Mouse (Mus musculus) stomach, embryonic 16.5 days (tissue): Measurements from ENCODE around the gene Herc6. TPM values are rescaled to one million over a fixed set of nuclear protein-coding genes. Genes with fewer than 3 reads are reported as not detected.
A peak's percentile ranks its signal among the peaks of the same experiment; 100 is the strongest.

Source experiments
- ATAC-seq: fragments of 200-750 bp; cut with Nextera tagmentation; 2 replicates; pipeline ENCODE4 v1.8.0; 2017; ENCODE audit warnings: moderate number of reproducible peaks, moderate TSS enrichment; ENCODE audit not compliant: insufficient read depth, low FRiP score
- H3K27ac ChIP-seq: fragments of 300-500 bp; sonication (generic); 2 replicates; pipeline ENCODE4 v1.5.1; 2014; ENCODE audit warnings: low read length
- H3K27me3 ChIP-seq: fragments of 300-500 bp; sonication (generic); 2 replicates; pipeline ENCODE4 v1.6.1; 2014; ENCODE audit warnings: low read length, control low read depth, mixed read lengths; ENCODE audit not compliant: control insufficient read depth, insufficient read depth
- H3K36me3 ChIP-seq: fragments of 300-500 bp; sonication (generic); 2 replicates; pipeline ENCODE4 v1.6.1; 2014; ENCODE audit warnings: low read length; ENCODE audit not compliant: control insufficient read depth, insufficient read depth
- H3K4me1 ChIP-seq: fragments of 300-500 bp; sonication (generic); 2 replicates; pipeline ENCODE4 v1.6.1; 2014; ENCODE audit warnings: low read length, control low read depth, mixed read lengths; ENCODE audit not compliant: control insufficient read depth, insufficient read depth
- H3K4me2 ChIP-seq: fragments of 300-500 bp; sonication (generic); 2 replicates; pipeline ENCODE4 v1.6.1; 2014; ENCODE audit warnings: low read depth, low read length, mixed read lengths
- H3K4me3 ChIP-seq: fragments of 300-500 bp; sonication (generic); replicated peaks from 2 replicates; pipeline ENCODE4 v1.5.1; 2014; ENCODE audit warnings: mild to moderate bottlenecking, low read length
- H3K9ac ChIP-seq: fragments of 300-500 bp; sonication (generic); 2 replicates; pipeline ENCODE4 v1.6.1; 2014; ENCODE audit warnings: low read length
- H3K9me3 ChIP-seq: fragments of 300-500 bp; sonication (generic); replicated peaks from 2 replicates; pipeline ENCODE4 v1.6.1; 2016; ENCODE audit warnings: low read length, control low read depth; ENCODE audit not compliant: control insufficient read depth
- WGBS: fragments of 180-500 bp; shearing (Covaris S2); extraction: QIAGEN DNeasy Blood & Tissue Kit; methylation state at CpG from one replicate; pipeline ENCODE4 v1.1.7; 2014; 5-methylcytosine and 5-hydroxymethylcytosine counted together
- polyA plus RNA-seq: library from polyadenylated mRNA; unstranded; fragments of >200 nt; fragmentation: Nextera tagmentation; extraction: Ambion mirVana; gene quantifications from 2 replicates; pipeline ENCODE4 v1.2.1, GENCODE M21; 2015

Gene Herc6
- polyA plus RNA-seq, 1 experiment from 2014 or later: 3.0 TPM

- WGBS: 84% methylated on average over 2 of the region's 2 CpGs
- no peaks in the 10 kb centered on the region for H3K4me1 ChIP-seq
- H3K27ac ChIP-seq: no peak overlapping the region
- no peak overlapping the region for H3K4me3 ChIP-seq
- H3K36me3 ChIP-seq: no peaks in the 10 kb centered on the region
- no peak for ATAC-seq
- H3K9ac ChIP-seq: no peak overlapping the region
- H3K9me3 ChIP-seq: no peaks in the 10 kb centered on the region
- H3K27me3 ChIP-seq: no peaks in the 10 kb centered on the region
- H3K4me2 ChIP-seq: no peak overlapping the region
Observed at GRCm38 (mm10) chr6:57615788-57616187, 35.0 kb downstream of the Herc6 start.

GRCm38 (mm10) chr6:57639531-57639930 is 58.7 kb downstream of the Herc6 start:
- ATAC-seq: no peak
- 53% methylated on average over 1 of the region's 1 CpGs for WGBS
- Histone ChIP-seq H3K9ac (no peak overlapping the region), H3K27ac (no peak overlapping the region), H3K9me3 (no peaks in the 10 kb centered on the region), H3K27me3 (no peaks in the 10 kb centered on the region), H3K36me3 (no peaks in the 10 kb centered on the region), H3K4me2 (no peak overlapping the region), H3K4me3 (no peak overlapping the region), H3K4me1 (peaks cover 3% of the 10 kb centered on the region; the same call in 1 of the 2 replicates)

- Histone ChIP-seq H3K27ac (no peak overlapping the region), H3K36me3 (no peaks in the 10 kb centered on the region), H3K4me2 (no peak overlapping the region), H3K9me3 (no peaks in the 10 kb centered on the region), H3K4me3 (no peak overlapping the region), H3K27me3 (no peaks in the 10 kb centered on the region), H3K9ac (no peak overlapping the region), H3K4me1 (peaks cover 3% of the 10 kb centered on the region; the same call in 1 of the 2 replicates)
- WGBS: 17% methylated on average over 4 of the region's 4 CpGs
- peak; percentile 91 for ATAC-seq
Observed at GRCm38 (mm10) chr6:57641789-57642188, 61.0 kb downstream of the Herc6 start.

DNA sequence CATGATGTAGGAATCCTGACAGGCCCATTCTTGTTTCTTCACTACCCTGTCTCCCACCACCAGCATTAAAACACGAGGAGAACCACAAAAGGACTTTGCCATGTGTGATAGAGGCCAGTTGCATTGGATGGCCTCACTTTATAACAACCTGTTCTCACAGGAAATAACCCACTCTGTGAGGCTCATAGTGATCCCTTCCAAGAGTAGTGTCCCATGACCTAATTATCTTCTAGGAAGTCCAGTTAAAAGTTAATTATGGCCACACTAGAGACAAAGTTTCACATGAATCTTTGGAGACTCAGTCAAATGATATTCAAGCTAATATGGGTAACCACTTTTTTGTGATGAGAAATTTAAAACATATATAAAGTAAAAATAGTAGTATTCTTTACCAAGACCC is 66.5 kb downstream of the Herc6 start:
- 66% methylated on average over 1 of the region's 1 CpGs for WGBS
- no peak overlapping the region for H3K9ac ChIP-seq

DNA sequence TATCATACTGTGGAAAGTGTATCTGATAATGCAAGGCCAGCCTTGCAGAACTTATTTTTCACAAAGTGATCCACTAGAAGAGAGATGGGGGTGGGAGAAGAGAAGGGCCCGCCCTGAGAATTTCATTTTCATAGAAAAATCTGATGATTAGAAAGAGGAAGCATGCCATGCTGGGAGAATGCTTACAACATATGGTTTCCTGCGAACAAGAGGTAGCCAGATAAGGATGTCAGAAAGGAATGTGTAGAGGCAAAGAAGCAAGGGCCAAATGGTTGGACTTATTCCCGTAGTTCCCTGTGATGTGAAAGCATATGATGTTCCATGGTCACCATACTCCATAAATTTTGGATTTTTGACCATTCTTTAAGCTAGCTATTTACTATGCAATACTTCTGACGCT is 80.5 kb downstream of the Herc6 start:
- H3K9ac ChIP-seq: no peak overlapping the region
- 67% methylated on average over 4 of the region's 4 CpGs for WGBS
- H3K4me1 ChIP-seq: no peaks in the 10 kb centered on the region
- H3K27ac ChIP-seq: no peak overlapping the region
- H3K4me2 ChIP-seq: no peak overlapping the region
- no peak for ATAC-seq
- no peaks in the 10 kb centered on the region for H3K9me3 ChIP-seq
- H3K36me3 ChIP-seq: no peaks in the 10 kb centered on the region
- no peak overlapping the region for H3K4me3 ChIP-seq
- H3K27me3 ChIP-seq: no peaks in the 10 kb centered on the region

More for the DNA sequence above, 66.5 kb downstream of the Herc6 start:
- Histone ChIP-seq H3K4me1 (no peaks in the 10 kb centered on the region), H3K4me3 (no peak overlapping the region), H3K27ac (no peak overlapping the region), H3K27me3 (no peaks in the 10 kb centered on the region), H3K36me3 (no peaks in the 10 kb centered on the region), H3K9me3 (no peaks in the 10 kb centered on the region), H3K4me2 (no peak overlapping the region)
- no peak for ATAC-seq

GRCm38 (mm10) chr6:57684156-57684555 is 103.4 kb downstream of the Herc6 start:
- Histone ChIP-seq H3K4me3 (no peak overlapping the region), H3K4me1 (no peaks in the 10 kb centered on the region), H3K4me2 (no peak overlapping the region), H3K9me3 (no peaks in the 10 kb centered on the region), H3K36me3 (0 out of 2 replicates have a peak, but pooled peaks cover 8% of the 10 kb centered on the region), H3K27ac (no peak overlapping the region), H3K9ac (no peak overlapping the region), H3K27me3 (no peaks in the 10 kb centered on the region)
- 89% methylated on average over 1 of the region's 1 CpGs for WGBS
- ATAC-seq: no peak

DNA sequence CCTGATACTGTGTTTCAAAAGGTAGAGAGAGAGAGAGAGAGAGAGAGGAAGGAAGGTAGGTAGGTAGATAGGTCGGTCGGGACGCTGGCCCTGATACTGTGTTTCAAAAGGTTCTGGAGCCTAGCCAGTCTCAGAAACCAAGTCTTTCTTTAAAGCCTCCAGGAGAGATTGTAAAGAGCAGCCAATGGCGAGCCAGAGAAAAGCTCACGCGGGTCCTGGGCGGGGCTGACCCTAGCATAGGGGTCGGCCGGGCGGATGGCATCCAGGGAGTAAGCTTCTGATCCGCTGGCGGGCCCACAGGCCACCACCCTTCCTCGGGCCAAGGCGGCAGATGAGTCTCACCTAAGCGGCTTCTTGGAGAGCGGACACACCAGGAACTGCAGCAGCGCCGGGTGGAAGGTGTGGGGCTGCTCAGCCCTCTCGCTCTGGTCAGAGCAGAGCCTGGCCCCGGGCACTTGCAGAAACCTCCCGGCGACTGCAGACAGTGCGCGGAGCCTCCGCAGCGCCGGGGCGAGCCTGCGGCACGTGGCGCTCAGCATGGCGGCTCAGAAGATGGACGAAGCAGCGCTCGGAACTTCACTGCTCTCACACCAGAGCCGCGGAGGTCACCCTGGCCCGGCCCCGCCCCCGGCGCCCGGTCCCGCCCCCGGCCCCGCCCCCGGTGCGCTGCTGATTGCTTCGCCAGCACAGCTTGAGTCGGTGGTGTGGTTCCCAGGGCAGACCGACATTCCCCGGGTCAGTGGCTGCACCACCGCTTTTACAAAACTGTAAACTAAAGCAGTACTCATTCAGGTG is 110.9 kb downstream of the Herc6 start, which contains the start of gene Pyurf:
Gene Pyurf (minus strand): TSS at position 612 of the 795 bp plus-strand sequence.
- peak; percentile 98 for ATAC-seq
- H3K36me3 ChIP-seq: peaks cover 5% of the 10 kb centered on the region; the same call in 1 of the 2 replicates

GRCm38 (mm10) chr6:57693116-57693515 is 112.3 kb downstream of the Herc6 start:
- H3K36me3 ChIP-seq: peaks cover 5% of the 10 kb centered on the region; the same call in 1 of the 2 replicates
- WGBS: 82% methylated on average over 3 of the region's 3 CpGs

More for the DNA sequence above, 110.9 kb downstream of the Herc6 start, which contains the start of gene Pyurf:
- 0 out of 2 replicates have a peak, but pooled peaks cover 5% of the 10 kb centered on the region for H3K4me1 ChIP-seq
- peak within 1 kb of the TSS; percentile 85 for H3K9ac ChIP-seq
- peak within 1 kb of the TSS; percentile 95 for H3K27ac ChIP-seq
- H3K9me3 ChIP-seq: no peaks in the 10 kb centered on the region
- 1% methylated on average over 52 of the region's 52 CpGs for WGBS
- H3K27me3 ChIP-seq: no peaks in the 10 kb centered on the region
- H3K4me2 ChIP-seq: peak within 1 kb of the TSS; percentile 66
- H3K4me3 ChIP-seq: peak within 1 kb of the TSS; percentile 76

DNA sequence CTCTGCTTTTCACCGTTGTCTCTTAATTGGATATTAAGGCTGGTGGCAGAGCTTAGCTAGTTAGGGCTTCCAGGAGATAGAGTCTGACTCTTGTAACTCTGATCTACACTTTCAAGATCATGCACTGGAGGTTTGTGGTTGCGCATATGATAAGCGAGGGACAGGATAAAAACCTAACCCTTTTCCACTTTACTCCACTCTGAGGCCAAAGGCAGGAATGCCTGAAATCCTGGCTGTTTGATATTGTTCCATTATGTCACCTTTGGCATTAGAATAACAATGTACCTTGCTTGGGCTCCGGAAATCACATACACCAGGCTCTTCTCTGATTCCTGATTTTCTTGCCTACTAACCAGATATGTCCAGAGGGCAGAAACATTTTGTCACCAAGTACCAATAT is 120.9 kb downstream of the Herc6 start:
- Histone ChIP-seq H3K4me3 (no peak overlapping the region; the same call in 1 of the 2 replicates), H3K27me3 (no peaks in the 10 kb centered on the region), H3K9me3 (no peaks in the 10 kb centered on the region), H3K27ac (no peak overlapping the region), H3K4me2 (no peak overlapping the region; the same call in 1 of the 2 replicates), H3K36me3 (no peaks in the 10 kb centered on the region), H3K9ac (no peak overlapping the region), H3K4me1 (peaks cover 7% of the 10 kb centered on the region)
- WGBS: 71% methylated on average over 4 of the region's 4 CpGs
- no peak for ATAC-seq

More at GRCm38 (mm10) chr6:57693116-57693515, 112.3 kb downstream of the Herc6 start:
- 0 out of 2 replicates have a peak, but pooled peaks cover 5% of the 10 kb centered on the region for H3K4me1 ChIP-seq
- ATAC-seq: no peak
- H3K9ac ChIP-seq: no peak overlapping the region
- no peaks in the 10 kb centered on the region for H3K9me3 ChIP-seq
- no peaks in the 10 kb centered on the region for H3K27me3 ChIP-seq
- H3K27ac ChIP-seq: no peak overlapping the region
- no peak overlapping the region for H3K4me2 ChIP-seq
- H3K4me3 ChIP-seq: no peak overlapping the region
